Mouse (Mus musculus) kidney, embryonic 15.5 days (tissue): ENCODE measurements around the gene Pnpo. TPM values are rescaled to one million over a fixed set of nuclear protein-coding genes. Genes with fewer than 3 reads are reported as not detected.

Source experiments
- ATAC-seq: fragments of 200-750 bp; cut with Nextera tagmentation; replicated peaks from 2 replicates; pipeline ENCODE4 v1.8.0; 2017; ENCODE audit warnings: moderate TSS enrichment; ENCODE audit not compliant: low FRiP score
- H3K27ac ChIP-seq: fragments of 300-500 bp; sonication (generic); 2 replicates; pipeline ENCODE4 v1.5.1; 2015; ENCODE audit warnings: mild to moderate bottlenecking, inconsistent platforms
- H3K27me3 ChIP-seq: fragments of 300-500 bp; sonication (generic); 2 replicates; pipeline ENCODE4 v1.6.1; 2015; ENCODE audit warnings: inconsistent platforms
- H3K36me3 ChIP-seq: fragments of 300-500 bp; sonication (generic); 2 replicates; pipeline ENCODE4 v1.6.1; 2015; ENCODE audit warnings: inconsistent platforms
- H3K4me1 ChIP-seq: fragments of 300-500 bp; sonication (generic); 2 replicates; pipeline ENCODE4 v1.6.1; 2015; ENCODE audit warnings: inconsistent platforms
- H3K4me2 ChIP-seq: fragments of 300-500 bp; sonication (generic); 2 replicates; pipeline ENCODE4 v1.6.1; 2015; ENCODE audit warnings: moderate library complexity, mild to moderate bottlenecking, inconsistent platforms
- H3K4me3 ChIP-seq: fragments of 300-500 bp; sonication (generic); replicated peaks from 2 replicates; pipeline ENCODE4 v1.5.1; 2015; ENCODE audit warnings: mild to moderate bottlenecking, inconsistent platforms
- H3K9ac ChIP-seq: fragments of 300-500 bp; sonication (generic); 2 replicates; pipeline ENCODE4 v1.6.1; 2015; ENCODE audit warnings: mild to moderate bottlenecking, inconsistent platforms
- H3K9me3 ChIP-seq: fragments of 300-500 bp; sonication (generic); replicated peaks from 2 replicates; pipeline ENCODE4 v1.6.1; 2016; ENCODE audit warnings: inconsistent platforms
- WGBS: fragments of 180-500 bp; shearing (Covaris S2); methylation state at CpG from one replicate; pipeline ENCODE4 v1.1.7; 2015; ENCODE audit warnings: mixed read lengths; 5-methylcytosine and 5-hydroxymethylcytosine counted together
- polyA plus RNA-seq: library from polyadenylated mRNA; unstranded; fragments of >200 nt; fragmentation: Nextera tagmentation; extraction: Ambion mirVana; gene quantifications from 2 replicates; pipeline ENCODE4 v1.2.1, GENCODE M21; 2015

Gene Pnpo
- polyA plus RNA-seq, 1 experiment from 2014 or later = 42.6 TPM

DNA sequence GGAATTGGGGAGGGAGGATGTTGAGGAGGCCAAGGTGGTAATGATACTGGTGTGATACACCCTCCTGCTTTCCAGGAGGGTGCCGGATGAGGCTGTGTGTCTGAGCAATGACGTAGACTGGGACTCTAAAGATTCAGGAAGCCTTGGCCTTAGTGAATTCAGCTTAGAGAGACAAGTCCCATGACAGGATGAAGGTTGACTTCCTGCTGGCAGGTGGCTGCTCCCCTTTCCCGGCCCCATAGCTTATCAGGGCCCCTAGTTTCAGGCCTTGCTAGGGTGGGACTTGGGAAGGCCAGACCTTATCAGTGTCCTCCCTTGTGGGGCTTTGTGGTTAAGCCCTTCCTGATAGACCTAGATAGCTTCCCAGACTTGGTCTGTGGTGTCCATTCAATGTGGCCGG is 4.1 kb upstream of the Pnpo start:
- Histone ChIP-seq H3K4me3 (no peak overlapping the region), H3K4me1 (peaks cover 18% of the 10 kb centered on the region), H3K27me3 (no peaks in the 10 kb centered on the region), H3K9me3 (no peaks in the 10 kb centered on the region), H3K36me3 (peaks cover 30% of the 10 kb centered on the region), H3K9ac (no peak overlapping the region), H3K4me2 (no peak overlapping the region), H3K27ac (no peak overlapping the region)
- WGBS = 90% methylated on average over 4 of the region's 4 CpGs
- ATAC-seq = no peak; the same call in 1 of the 2 replicates

DNA sequence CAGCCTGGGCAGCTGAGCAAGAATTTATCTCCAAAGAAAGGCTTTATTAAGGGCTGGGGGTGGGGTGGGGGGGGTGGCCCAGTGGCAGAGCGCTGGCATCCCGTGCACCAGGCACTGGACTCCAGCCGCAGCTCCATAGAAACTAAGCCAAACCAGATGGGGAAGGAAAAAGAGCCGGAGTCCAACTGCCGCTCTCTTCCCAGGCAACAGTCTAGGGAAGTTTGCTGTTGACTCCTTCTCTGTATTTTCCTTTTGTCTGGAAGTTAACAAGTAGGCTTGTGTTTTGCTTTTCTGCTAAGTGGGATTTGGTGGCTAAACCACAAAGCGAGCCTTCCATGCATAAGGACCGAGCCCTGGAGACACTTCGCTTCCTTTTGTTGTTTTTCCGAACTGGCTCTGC is 2.7 kb upstream of the Pnpo start:
- Histone ChIP-seq H3K9me3 (no peaks in the 10 kb centered on the region), H3K9ac (no peak overlapping the region), H3K36me3 (peaks cover 17% of the 10 kb centered on the region), H3K4me2 (no peak overlapping the region), H3K27ac (no peak overlapping the region), H3K27me3 (no peaks in the 10 kb centered on the region), H3K4me3 (no peak overlapping the region), H3K4me1 (peaks cover 18% of the 10 kb centered on the region)
- ATAC-seq = no peak
- 93% methylated on average over 9 of the region's 9 CpGs for WGBS

DNA sequence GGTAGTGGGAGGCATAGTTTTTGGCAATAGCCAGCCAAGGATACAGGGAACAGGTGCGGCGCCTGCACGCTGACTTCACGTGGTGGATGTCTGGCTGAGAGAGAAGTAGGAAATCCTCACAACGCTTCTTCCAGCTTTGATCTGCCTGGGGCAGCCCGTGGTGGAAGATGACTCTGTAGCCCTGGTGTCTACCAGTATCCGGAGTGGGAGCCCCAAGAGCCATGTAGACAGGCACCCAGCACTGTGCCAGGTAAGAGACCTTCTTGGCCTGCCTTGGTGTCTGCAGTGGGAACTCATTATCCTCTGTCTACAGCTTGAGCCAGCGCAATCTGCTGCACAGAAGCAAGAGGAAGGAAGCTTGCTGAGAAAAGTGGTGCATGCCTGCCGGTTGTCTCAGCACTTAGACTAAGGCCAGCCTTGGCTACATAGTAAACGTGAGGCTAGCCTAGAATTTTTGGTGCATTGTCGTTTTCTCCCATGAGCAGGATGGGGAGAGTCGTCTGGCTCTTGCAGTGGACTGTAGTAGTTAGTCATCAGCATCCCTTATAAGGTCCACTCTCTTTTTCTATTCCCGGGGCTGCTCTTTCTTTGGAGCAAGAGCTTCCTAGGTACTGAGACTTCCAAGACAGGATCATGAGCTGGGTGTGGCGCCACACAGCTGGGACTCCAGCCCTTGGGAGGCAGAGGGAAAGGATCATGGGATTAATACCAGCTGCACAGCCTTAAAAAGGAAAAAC is 1.2 kb upstream of the Pnpo start:
- Histone ChIP-seq H3K9ac (peak overlapping the region; percentile 51; the same call in 1 of the 2 replicates), H3K27ac (no peak overlapping the region)
- WGBS = 78% methylated on average over 14 of the region's 14 CpGs

DNA sequence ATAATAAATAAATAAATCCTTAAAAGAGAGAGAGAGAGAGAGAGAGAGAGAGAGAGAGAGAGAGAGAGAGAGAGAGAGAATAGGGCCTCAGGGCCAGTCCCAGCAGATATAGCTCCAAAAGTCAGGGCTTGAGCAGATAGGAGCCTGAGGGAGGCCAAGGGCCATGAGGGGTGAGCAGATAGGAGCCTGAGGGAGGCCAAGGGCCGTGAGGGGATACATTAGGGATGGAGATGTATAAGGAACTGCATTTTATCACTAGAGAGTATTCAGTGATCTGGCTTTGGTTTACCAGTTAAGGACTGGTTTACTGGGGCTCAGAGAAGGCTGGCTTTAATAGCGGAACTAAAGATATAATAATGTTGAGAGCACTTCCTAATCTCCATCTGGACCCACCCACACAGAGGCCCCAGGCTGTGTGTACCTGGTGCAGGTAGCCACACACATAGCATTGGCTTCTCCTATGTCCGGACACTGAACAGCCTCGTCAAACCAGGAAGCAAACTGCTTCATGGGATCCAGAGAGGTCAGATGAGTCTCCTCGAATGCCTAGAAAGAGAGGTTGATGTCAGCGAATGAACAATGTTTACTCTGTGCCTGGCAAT is 1.7 kb downstream of the Pnpo start:
- WGBS = 77% methylated on average over 6 of the region's 6 CpGs
- no peak for ATAC-seq
- Histone ChIP-seq H3K9me3 (no peaks in the 10 kb centered on the region), H3K4me2 (no peak overlapping the region), H3K27ac (no peak overlapping the region), H3K36me3 (no peaks in the 10 kb centered on the region), H3K27me3 (no peaks in the 10 kb centered on the region), H3K4me1 (peaks cover 32% of the 10 kb centered on the region), H3K4me3 (no peak overlapping the region), H3K9ac (no peak overlapping the region)

More for the DNA sequence above, 1.2 kb upstream of the Pnpo start:
- Histone ChIP-seq H3K36me3 (0 out of 2 replicates have a peak, but pooled peaks cover 3% of the 10 kb centered on the region), H3K4me2 (peak overlapping the region; percentile 97), H3K27me3 (no peaks in the 10 kb centered on the region), H3K4me3 (peak overlapping the region; percentile 66), H3K4me1 (peaks cover 18% of the 10 kb centered on the region), H3K9me3 (no peaks in the 10 kb centered on the region)
- no peak for ATAC-seq

DNA sequence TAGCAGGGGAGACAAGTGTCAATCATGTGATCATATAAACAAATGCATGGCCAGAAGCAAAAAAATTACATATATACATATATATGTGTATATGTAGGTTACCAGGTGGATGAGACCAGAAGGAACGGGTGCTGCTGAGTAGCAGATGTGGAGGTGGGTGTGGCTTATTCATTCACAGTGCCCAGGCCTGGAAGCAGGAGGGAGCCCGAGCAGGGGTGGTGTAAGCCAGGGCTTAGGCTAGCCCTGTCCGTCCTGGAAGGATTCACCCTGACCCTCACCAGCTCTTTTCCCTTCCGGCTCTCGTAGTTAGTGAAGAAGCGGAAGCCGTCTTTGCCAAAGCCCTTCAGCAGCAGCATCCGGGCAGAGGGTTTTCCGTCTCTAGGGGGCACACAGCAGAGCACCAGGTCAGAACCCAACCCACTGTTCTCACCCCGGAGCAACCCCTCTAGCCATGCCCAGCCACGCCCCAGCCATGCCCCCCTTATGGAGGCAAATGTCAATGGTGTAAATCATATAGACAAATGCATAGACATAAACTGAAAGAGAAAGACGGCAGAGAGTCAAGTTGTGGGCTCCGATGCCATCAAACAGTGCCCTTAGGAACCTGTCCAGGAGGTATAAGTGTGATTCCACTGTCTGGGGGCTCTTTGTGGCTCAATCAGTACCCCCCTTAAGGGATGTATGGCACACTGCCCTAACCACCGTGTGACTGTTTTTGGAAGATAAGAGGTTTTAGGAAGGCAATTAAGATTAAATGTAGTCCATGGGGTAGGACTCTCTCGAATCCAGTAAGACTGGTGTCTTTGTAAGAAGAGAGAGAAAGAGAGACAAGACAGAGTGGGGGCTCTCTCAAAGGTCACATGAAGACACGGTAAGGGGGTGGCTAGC is 3.0 kb downstream of the Pnpo start:
- Histone ChIP-seq H3K4me3 (no peak overlapping the region), H3K27me3 (no peaks in the 10 kb centered on the region), H3K9ac (no peak overlapping the region), H3K9me3 (no peaks in the 10 kb centered on the region), H3K4me1 (peaks cover 32% of the 10 kb centered on the region), H3K4me2 (no peak overlapping the region), H3K36me3 (no peaks in the 10 kb centered on the region), H3K27ac (no peak overlapping the region)
- ATAC-seq = no peak
- WGBS = 73% methylated on average over 16 of the region's 16 CpGs

DNA sequence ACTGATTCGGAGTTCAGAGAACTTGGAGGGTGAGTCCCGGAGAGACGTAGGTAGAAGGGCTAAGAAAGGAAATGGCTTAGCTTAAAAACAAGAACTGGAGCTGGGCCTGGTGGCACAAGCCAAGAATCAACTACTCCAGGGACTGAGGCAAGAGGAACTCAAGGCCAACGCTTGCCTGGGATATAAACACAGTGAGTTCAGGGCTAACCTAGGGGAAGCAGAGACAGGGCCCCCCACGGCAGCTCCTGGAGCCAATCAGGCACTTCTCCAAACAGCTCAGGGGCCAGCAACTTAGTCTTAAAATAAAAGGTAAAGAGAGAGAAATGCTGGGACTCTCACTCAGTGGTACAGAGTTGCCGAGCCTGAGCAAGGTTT is 5.4 kb downstream of the Pnpo start:
- peaks cover 33% of the 10 kb centered on the region for H3K4me1 ChIP-seq
- no peak overlapping the region for H3K9ac ChIP-seq
- ATAC-seq = no peak
- H3K4me3 ChIP-seq = no peak overlapping the region
- peak overlapping the region; percentile 83 for H3K27ac ChIP-seq
- H3K36me3 ChIP-seq = peaks cover 5% of the 10 kb centered on the region
- H3K4me2 ChIP-seq = no peak overlapping the region
- H3K27me3 ChIP-seq = no peaks in the 10 kb centered on the region
- H3K9me3 ChIP-seq = no peaks in the 10 kb centered on the region
- 76% methylated on average over 6 of the region's 6 CpGs for WGBS

DNA sequence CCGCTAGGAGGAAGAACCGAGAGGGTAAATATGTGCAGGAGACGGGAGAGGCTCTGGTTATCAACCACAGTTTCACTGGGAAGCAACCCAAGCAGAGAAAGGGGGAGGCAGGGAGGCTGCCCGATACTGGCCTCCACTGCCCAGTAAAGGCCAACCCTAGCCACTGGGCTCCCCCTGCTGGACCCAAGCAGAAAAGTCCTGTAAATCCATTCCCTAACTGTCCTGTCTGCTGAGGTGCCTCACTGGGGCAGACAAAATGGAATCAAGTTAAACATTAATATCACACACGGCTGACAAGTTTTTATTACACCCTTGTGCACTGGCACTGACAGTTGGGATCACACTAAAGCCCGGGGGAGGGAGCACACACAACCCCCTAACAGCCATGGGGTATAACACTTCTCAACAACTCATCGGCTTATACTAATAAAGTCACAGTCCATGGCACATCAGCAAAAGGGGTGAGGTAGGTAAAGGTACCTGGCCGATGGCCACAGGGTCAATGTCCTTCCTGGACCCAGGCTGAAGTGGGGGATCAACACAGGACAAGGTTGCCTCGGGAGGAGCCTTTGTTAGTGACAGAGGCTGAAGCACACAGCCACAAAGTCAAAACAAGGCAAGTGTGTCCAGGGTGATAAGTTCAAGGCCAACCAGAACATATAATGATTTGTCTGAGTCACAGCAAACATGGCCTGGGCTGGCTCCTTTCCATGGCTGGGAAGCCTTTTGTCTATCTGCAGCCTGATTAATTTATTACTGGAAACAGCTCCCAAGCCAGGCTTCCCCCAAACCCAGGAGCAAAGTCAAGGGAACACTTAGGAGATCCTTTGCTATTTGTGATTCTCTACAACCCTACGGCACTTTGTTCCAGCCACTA is 6.0 kb downstream of the Pnpo start:
- no peak overlapping the region for H3K9ac ChIP-seq
- H3K36me3 ChIP-seq = peaks cover 5% of the 10 kb centered on the region
- peaks cover 36% of the 10 kb centered on the region for H3K4me1 ChIP-seq
- H3K27me3 ChIP-seq = no peaks in the 10 kb centered on the region
- no peak overlapping the region for H3K4me2 ChIP-seq
- WGBS = 39% methylated on average over 10 of the region's 10 CpGs
- H3K9me3 ChIP-seq = no peaks in the 10 kb centered on the region
- ATAC-seq = peak; percentile 75
- no peak overlapping the region for H3K4me3 ChIP-seq
- peak overlapping the region; percentile 83 for H3K27ac ChIP-seq

DNA sequence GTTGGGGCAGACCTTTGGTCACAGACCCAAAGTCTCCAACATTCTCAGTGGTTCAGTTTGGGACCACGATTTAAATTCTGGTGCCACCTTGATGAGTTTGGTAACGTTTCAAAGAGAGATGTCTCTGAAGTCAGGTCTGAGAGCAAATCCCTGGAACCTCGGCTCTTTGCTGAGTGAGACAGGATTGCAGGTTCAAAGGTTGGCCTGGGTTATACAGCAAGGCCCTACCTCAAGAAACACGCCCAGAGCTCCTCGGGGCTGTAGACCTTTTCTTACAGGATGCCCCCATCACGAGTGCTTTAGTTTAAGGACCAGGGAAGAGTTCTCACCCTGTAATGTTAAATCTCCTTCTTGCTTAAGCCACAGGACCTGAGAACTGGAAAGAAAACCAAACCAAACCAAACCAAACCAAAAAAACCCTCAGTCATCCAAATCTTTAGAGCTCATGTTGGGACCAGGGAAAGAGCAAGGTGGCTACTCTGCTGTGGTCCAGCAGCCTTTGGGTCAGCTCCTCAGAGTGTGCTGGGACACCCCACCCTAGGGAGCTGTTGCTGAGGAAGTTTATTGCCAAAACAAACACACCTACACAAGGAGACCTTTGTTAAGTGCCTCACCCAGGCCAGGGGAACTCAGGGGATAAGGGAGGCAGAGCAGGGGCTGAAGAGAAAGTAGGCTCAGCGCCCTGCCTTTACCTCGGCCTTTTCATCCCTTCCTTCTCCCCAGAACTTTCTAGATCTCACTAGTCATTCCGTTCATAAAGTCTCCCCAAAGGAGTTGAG is 7.7 kb downstream of the Pnpo start:
- WGBS = 81% methylated on average over 9 of the region's 9 CpGs
- Histone ChIP-seq H3K4me3 (no peak overlapping the region), H3K9me3 (no peaks in the 10 kb centered on the region), H3K36me3 (peaks cover 5% of the 10 kb centered on the region), H3K27ac (peak overlapping the region; percentile 75; the same call in 1 of the 2 replicates), H3K27me3 (no peaks in the 10 kb centered on the region), H3K4me1 (peaks cover 43% of the 10 kb centered on the region), H3K4me2 (no peak overlapping the region), H3K9ac (no peak overlapping the region)
- no peak for ATAC-seq

DNA sequence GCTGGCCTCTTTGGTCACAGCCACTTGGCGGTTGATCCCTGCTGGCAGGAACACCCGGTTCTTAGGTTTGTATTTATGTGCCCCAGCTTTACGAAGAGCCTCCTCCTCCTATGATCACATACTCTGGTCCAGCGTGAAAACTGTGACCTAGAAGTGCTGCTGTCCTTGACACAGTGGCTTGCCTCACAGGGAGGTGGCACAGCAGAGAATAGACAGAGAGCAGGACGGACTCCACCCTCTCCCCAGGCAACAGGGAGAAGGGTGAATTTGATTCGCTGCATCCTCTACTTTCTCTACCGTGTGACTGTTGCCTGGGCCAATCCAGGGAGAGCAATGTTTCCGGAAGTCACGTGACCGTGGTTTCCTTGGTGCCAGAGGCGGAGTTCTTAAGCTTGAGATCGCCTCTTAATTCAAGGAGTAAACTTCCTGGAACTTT is 8.8 kb downstream of the Pnpo start:
- Histone ChIP-seq H3K9ac (no peak overlapping the region), H3K9me3 (no peaks in the 10 kb centered on the region), H3K4me1 (peaks cover 46% of the 10 kb centered on the region), H3K27me3 (0 out of 2 replicates have a peak, but pooled peaks cover under 1% of the 10 kb centered on the region), H3K27ac (peak overlapping the region; percentile 75), H3K4me2 (peak overlapping the region; percentile 46), H3K4me3 (peak overlapping the region; percentile 21), H3K36me3 (peaks cover 5% of the 10 kb centered on the region)
- 22% methylated on average over 12 of the region's 12 CpGs for WGBS
- peak; percentile 85 for ATAC-seq

DNA sequence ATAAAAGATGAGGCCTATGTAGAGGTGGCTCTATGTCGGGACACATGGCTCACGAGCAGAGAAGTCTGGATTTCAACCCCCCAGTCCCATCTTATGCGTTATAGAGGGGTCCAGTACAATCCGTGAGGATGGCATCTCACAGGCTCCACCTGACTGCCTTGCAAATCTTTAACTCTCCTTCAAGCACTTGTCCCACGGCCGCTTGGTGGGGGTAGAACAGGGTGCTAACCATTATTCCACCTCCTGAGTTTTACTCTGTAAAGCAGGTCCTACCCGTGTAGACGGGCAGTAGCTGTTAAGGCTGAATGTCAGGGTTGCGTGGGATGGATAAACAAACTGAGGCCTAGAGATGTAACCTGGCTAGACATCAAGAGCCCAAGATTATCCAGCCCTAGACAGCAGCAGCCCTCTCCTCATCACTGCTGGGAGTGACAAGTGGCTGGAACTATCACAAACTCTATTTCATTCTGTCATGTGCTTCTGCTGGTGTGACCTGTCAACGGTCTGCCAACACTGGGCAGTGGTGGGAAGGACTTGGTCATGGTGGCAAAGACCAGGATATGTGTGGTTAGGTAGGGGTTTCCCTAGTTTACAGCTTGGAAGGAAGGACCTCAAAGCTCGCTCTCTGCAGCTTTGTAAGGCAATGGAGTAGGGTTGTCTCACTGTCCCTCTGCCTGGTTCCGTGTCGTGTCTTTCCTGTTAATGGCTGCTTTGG is 10.1 kb downstream of the Pnpo start:
- no peak for ATAC-seq
- WGBS = 85% methylated on average over 13 of the region's 13 CpGs
- Histone ChIP-seq H3K9ac (no peak overlapping the region), H3K36me3 (peaks cover 5% of the 10 kb centered on the region), H3K27me3 (peaks cover 10% of the 10 kb centered on the region; the same call in 1 of the 2 replicates), H3K27ac (peak overlapping the region; percentile 46), H3K4me3 (no peak overlapping the region), H3K4me2 (no peak overlapping the region), H3K4me1 (peaks cover 56% of the 10 kb centered on the region), H3K9me3 (no peaks in the 10 kb centered on the region)
